Mouse (Mus musculus) cortical plate, adult 2 months (tissue): ENCODE measurements at regions not wholly inside any gene's neighbourhood (a gene's known extent, or its start where the extent isn't known, plus 50 kb on each side); places are given as distances from the start of the nearest gene placed in this dataset.

Source experiments
- CTCF ChIP-seq: fragments of 200-500 bp; IDR thresholded peaks from 2 replicates; pipeline ENCODE4 v1.5.1; 2011; ENCODE audit warnings: mild to moderate bottlenecking, control low read depth, low read length; ENCODE audit not compliant: insufficient read depth; ENCODE audit errors: extremely low read depth
- POLR2A ChIP-seq: fragments of 200-500 bp; IDR thresholded peaks from 2 replicates; pipeline ENCODE4 v1.6.1; 2011; ENCODE audit warnings: mild to moderate bottlenecking, low read length, control low read depth; ENCODE audit not compliant: insufficient read depth; ENCODE audit errors: extremely low read depth

DNA sequence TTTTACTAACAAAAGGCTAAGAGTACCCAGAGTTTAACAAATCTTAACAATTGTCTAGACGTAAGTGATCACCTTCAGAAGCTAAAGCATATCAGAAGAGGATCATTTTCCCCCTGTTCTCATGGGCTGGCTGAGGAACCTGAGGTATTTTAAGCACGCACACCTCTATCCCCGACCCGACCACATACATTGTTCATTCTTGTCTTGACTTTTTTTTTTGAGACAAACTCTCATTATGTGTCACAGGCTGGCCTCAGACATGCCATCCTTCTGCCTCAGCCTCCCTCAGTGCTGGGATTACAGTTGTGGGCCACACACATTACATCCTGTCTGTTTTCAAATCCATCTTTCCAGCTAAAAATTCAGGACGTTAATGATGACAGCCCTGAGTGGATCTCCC lies 105.7 kb upstream of the Lmo4 start:
- TF ChIP-seq POLR2A (no peak), CTCF (no peak)
